Mouse (Mus musculus): ENCODE measurements around the gene Olfr330.

GRCm38 (mm10) chr11:58498761-58499160 lies 35.9 kb downstream of the Olfr330 start:
- TF ChIP-seq CTCF (IDR thresholded peaks at IDR 0.05; ENCODE audit: borderline replicate concordance, extremely low read depth, insufficient read depth, insufficient read length) (no peak), POLR2A (IDR thresholded peaks at IDR 0.05; ENCODE audit: borderline replicate concordance, extremely low read depth, insufficient read depth, insufficient read length, poor library complexity, severe bottlenecking) (no peak)

Measured in brain, embryonic 14.5 days (tissue).